ENCODE assay signal across 23 mouse cellular contexts in genomic region chr11:116359652-116360051, GRCm38 (mm10). TPM values are rescaled to one million over a fixed set of nuclear protein-coding genes. Genes with fewer than 3 reads are reported as not detected.
DNase-seq lines count a peak whose midpoint lies in the region; ATAC-seq and TF ChIP-seq lines count a peak whose summit lies in the region.
"Had no signal": no experiment of that assay in that cellular context is flagged by ENCODE, and none has a peak within 500 bp of the region (broad histone marks: within the 10 kb centered on the region; RNA-seq: fewer than 3 reads in every experiment).

No protein-coding gene starts in this region.

- no peak for TF ChIP-seq EP300 in liver, postnatal 0 days (IDR thresholded peaks at IDR 0.05; ENCODE audit: low read depth)

- DNase-seq in cerebellum, postnatal 14 days, result peak; percentile 46 to 57
- no peak for DNase-seq in cerebellum, adult 9-10 months
- DNase-seq in liver, postnatal 0 days, result peak; percentile 15
- DNase-seq in liver, result no peak
- DNase-seq: adrenal gland, adult 8-10 months; cerebellum, postnatal 25 days; gastrocnemius, postnatal 14 days; heart, adult 18-20 months; heart, postnatal 10 days; kidney, adult 2 months; kidney, postnatal 25 days; liver, embryonic 13.5 days; lung, postnatal 4 days; right cerebral cortex, postnatal 14 days; spleen, adult 18-20 months had no signal

- H3K4me1 ChIP-seq in hindbrain, embryonic 13.5 days (replicated peaks), result peaks cover 20% of the 10 kb centered on the region
- H3K4me1 ChIP-seq in hindbrain, embryonic 12.5 days, result peaks cover 8% of the 10 kb centered on the region
- peaks cover 2% of the 10 kb centered on the region; the same call in 1 of the 2 replicates for H3K4me1 ChIP-seq in liver, postnatal 0 days (ENCODE audit: insufficient read depth)
- H3K4me1 ChIP-seq in neural tube, embryonic 15.5 days, result peaks cover 11% of the 10 kb centered on the region
- H3K4me1 ChIP-seq: forebrain, embryonic 12.5 days; lung, embryonic 15.5 days had no signal

- peaks cover 61% of the 10 kb centered on the region for H3K36me3 ChIP-seq in hindbrain, embryonic 13.5 days
- H3K36me3 ChIP-seq in hindbrain, embryonic 12.5 days, result peaks cover 33% of the 10 kb centered on the region
- H3K36me3 ChIP-seq in liver, postnatal 0 days (replicated peaks; ENCODE audit: insufficient read depth, low read length), result 0 out of 2 replicates have a peak, but pooled peaks cover 5% of the 10 kb centered on the region
- peaks cover 45% of the 10 kb centered on the region for H3K36me3 ChIP-seq in neural tube, embryonic 15.5 days

- H3K27me3 ChIP-seq in hindbrain, embryonic 13.5 days, result no peaks in the 10 kb centered on the region
- no peaks in the 10 kb centered on the region for H3K27me3 ChIP-seq in hindbrain, embryonic 12.5 days
- no peaks in the 10 kb centered on the region for H3K27me3 ChIP-seq in liver, postnatal 0 days (ENCODE audit: insufficient read depth, low read length)
- H3K27me3 ChIP-seq in neural tube, embryonic 15.5 days (replicated peaks), result no peaks in the 10 kb centered on the region
- H3K27me3 ChIP-seq: forebrain, embryonic 12.5 days; liver, embryonic 13.5 days; lung, embryonic 15.5 days; Patski had no signal

- no peak overlapping the region for H3K4me2 ChIP-seq in hindbrain, embryonic 13.5 days
- no peak overlapping the region for H3K4me2 ChIP-seq in hindbrain, embryonic 12.5 days (replicated peaks)
- peak overlapping the region; percentile 23; the same call in 1 of the 2 replicates for H3K4me2 ChIP-seq in liver, postnatal 0 days (ENCODE audit: low read depth, low read length)
- H3K4me2 ChIP-seq in neural tube, embryonic 15.5 days, result no peak overlapping the region
- H3K4me2 ChIP-seq: forebrain, embryonic 12.5 days; liver, embryonic 13.5 days; lung, embryonic 15.5 days had no signal

- ATAC-seq in hindbrain, embryonic 13.5 days (ENCODE audit: low FRiP score), result no peak
- ATAC-seq in hindbrain, embryonic 12.5 days (ENCODE audit: low FRiP score), result no peak
- ATAC-seq in liver, postnatal 0 days, result peak; percentile 17; the same call in 1 of the 2 replicates
- ATAC-seq in neural tube, embryonic 15.5 days (ENCODE audit: low FRiP score), result peak; percentile 45; the same call in 1 of the 2 replicates
- ATAC-seq: CD4-positive, CD25-positive, alpha-beta regulatory T cell, adult 4 months; inflammation-experienced regulatory T-cells, adult 6 months; Patski had no signal

- 0 out of 2 replicates have a peak overlapping the region, but pooled peaks have one; percentile 4 for H3K9ac ChIP-seq in hindbrain, embryonic 13.5 days
- H3K9ac ChIP-seq in hindbrain, embryonic 12.5 days, result no peak overlapping the region
- H3K9ac ChIP-seq in liver, postnatal 0 days (replicated peaks), result no peak overlapping the region
- H3K9ac ChIP-seq in neural tube, embryonic 15.5 days (replicated peaks), result no peak overlapping the region
- H3K9ac ChIP-seq: forebrain, embryonic 12.5 days; liver, embryonic 13.5 days; lung, embryonic 15.5 days had no signal

- H3K27ac ChIP-seq in hindbrain, embryonic 13.5 days, result peak overlapping the region; percentile 60; the same call in 1 of the 2 replicates
- no peak overlapping the region for H3K27ac ChIP-seq in hindbrain, embryonic 12.5 days
- peak overlapping the region; percentile 66 for H3K27ac ChIP-seq in liver, postnatal 0 days (ENCODE audit: low read depth)
- peak overlapping the region; percentile 37; the same call in 1 of the 2 replicates for H3K27ac ChIP-seq in neural tube, embryonic 15.5 days (replicated peaks)
- H3K27ac ChIP-seq: forebrain, embryonic 12.5 days; liver, embryonic 13.5 days; lung, embryonic 15.5 days had no signal

- no peak for TF ChIP-seq CTCF in liver, postnatal 0 days (IDR thresholded peaks at IDR 0.05; ENCODE audit: low read depth)

- no peak overlapping the region for H3K4me3 ChIP-seq in hindbrain, embryonic 13.5 days
- H3K4me3 ChIP-seq in hindbrain, embryonic 12.5 days, result no peak overlapping the region
- no peak overlapping the region for H3K4me3 ChIP-seq in liver, postnatal 0 days (ENCODE audit: low read depth, low read length)
- no peak overlapping the region for H3K4me3 ChIP-seq in neural tube, embryonic 15.5 days (replicated peaks)
- H3K4me3 ChIP-seq: forebrain, embryonic 12.5 days; liver, embryonic 13.5 days; lung, embryonic 15.5 days had no signal

- H3K9me3 ChIP-seq in hindbrain, embryonic 13.5 days, result no peaks in the 10 kb centered on the region
- H3K9me3 ChIP-seq in hindbrain, embryonic 12.5 days (replicated peaks), result no peaks in the 10 kb centered on the region
- no peaks in the 10 kb centered on the region for H3K9me3 ChIP-seq in liver, postnatal 0 days (ENCODE audit: low read length)
- H3K9me3 ChIP-seq in neural tube, embryonic 15.5 days (replicated peaks), result no peaks in the 10 kb centered on the region
- H3K9me3 ChIP-seq: forebrain, embryonic 12.5 days; liver, embryonic 13.5 days; lung, embryonic 15.5 days had no signal

- WGBS in hindbrain, embryonic 13.5 days, result 80% methylated on average over 12 of the region's 12 CpGs
- WGBS in hindbrain, embryonic 12.5 days, result 82% methylated on average over 12 of the region's 12 CpGs
- WGBS in liver, postnatal 0 days (ENCODE audit: insufficient replicate concordance), result 72% methylated on average over 12 of the region's 12 CpGs
- 65% methylated on average over 12 of the region's 12 CpGs for WGBS in neural tube, embryonic 15.5 days

RNA-seq across cellular contexts. Expression of gene Foxj1, which starts 24.5 kb away (rescaled TPM):
- polyA plus RNA-seq in hindbrain, embryonic 13.5 days (2015; fragmentation: Nextera tagmentation; extraction: Ambion mirVana), result 14.2 and 24.3 TPM in 2 replicates
- polyA plus RNA-seq in hindbrain, embryonic 12.5 days (2016; fragmentation: Nextera tagmentation; extraction: Ambion mirVana), result 27.2 and 28.2 TPM in 2 replicates
- polyA plus RNA-seq in liver, postnatal 0 days (2015; fragmentation: Nextera tagmentation; extraction: Ambion mirVana), result 0.07 and 0.14 TPM in 2 replicates
- 11.3 and 12.1 TPM in 2 replicates for polyA plus RNA-seq in neural tube, embryonic 15.5 days (2015; fragmentation: Nextera tagmentation; extraction: Ambion mirVana)
- polyA plus RNA-seq: CD4-positive, CD25-positive, alpha-beta regulatory T cell, adult 4 months; inflammation-experienced regulatory T-cells, adult 6 months had no signal

RNA-seq across cellular contexts. Expression of gene Exoc7, which starts 52.6 kb away (rescaled TPM):
- polyA plus RNA-seq in hindbrain, embryonic 13.5 days (2015; fragmentation: Nextera tagmentation; extraction: Ambion mirVana), result 94.4 and 97.5 TPM in 2 replicates
- polyA plus RNA-seq in hindbrain, embryonic 12.5 days (2016; fragmentation: Nextera tagmentation; extraction: Ambion mirVana), result 82.8 and 89.1 TPM in 2 replicates
- 18.1 and 18.4 TPM in 2 replicates for polyA plus RNA-seq in liver, postnatal 0 days (2015; fragmentation: Nextera tagmentation; extraction: Ambion mirVana)
- polyA plus RNA-seq in neural tube, embryonic 15.5 days (2015; fragmentation: Nextera tagmentation; extraction: Ambion mirVana), result 113 and 114 TPM in 2 replicates

RNA-seq across cellular contexts. Expression of gene Rnf157, which starts 53.2 kb away (rescaled TPM):
- 35.0 and 39.6 TPM in 2 replicates for polyA plus RNA-seq in hindbrain, embryonic 13.5 days (2015; fragmentation: Nextera tagmentation; extraction: Ambion mirVana)
- polyA plus RNA-seq in hindbrain, embryonic 12.5 days (2016; fragmentation: Nextera tagmentation; extraction: Ambion mirVana), result 44.8 and 47.2 TPM in 2 replicates
- polyA plus RNA-seq in liver, postnatal 0 days (2015; fragmentation: Nextera tagmentation; extraction: Ambion mirVana), result 1.5 and 2.2 TPM in 2 replicates
- polyA plus RNA-seq in neural tube, embryonic 15.5 days (2015; fragmentation: Nextera tagmentation; extraction: Ambion mirVana), result 69.9 and 85.4 TPM in 2 replicates

Comparison
In these comparisons a context has a peak if more than half of its experiments do, and no peak if none do; other contexts are left out.
1. DNase-seq: peak in cerebellum, postnatal 14 days (2 of 2) and liver, postnatal 0 days (single experiment); none in cerebellum, adult 9-10 months (single experiment) and liver (single experiment).
2. ATAC-seq: peak in liver, postnatal 0 days (single experiment) and neural tube, embryonic 15.5 days (single experiment); none in hindbrain, embryonic 13.5 days (single experiment) and hindbrain, embryonic 12.5 days (single experiment).
3. RNA of gene Foxj1, which starts 24.5 kb away (polyA plus RNA-seq): 27.2 to 28.2 TPM in hindbrain, embryonic 12.5 days, 14.2 to 24.3 TPM in hindbrain, embryonic 13.5 days and 11.3 to 12.1 TPM in neural tube, embryonic 15.5 days; 0.07 to 0.14 TPM in liver, postnatal 0 days; every median in the first group is over 10 times any median in the second.
4. RNA of gene Rnf157, which starts 53.2 kb away (polyA plus RNA-seq): 69.9 to 85.4 TPM in neural tube, embryonic 15.5 days, 44.8 to 47.2 TPM in hindbrain, embryonic 12.5 days and 35.0 to 39.6 TPM in hindbrain, embryonic 13.5 days; 1.5 to 2.2 TPM in liver, postnatal 0 days; every median in the first group is over 10 times any median in the second.